Mouse (Mus musculus) small intestine, adult 10 weeks (tissue): ENCODE measurements around the gene Tmprss15. TPM values are rescaled to one million over a fixed set of nuclear protein-coding genes. Genes with fewer than 3 reads are reported as not detected.

Experiments
- polyA plus RNA-seq: library from polyadenylated mRNA; stranded (reverse); fragments of 350-450 nt; fragmentation: Illumina TruSeq; extraction: RNeasy Lipid Tissue Mini Kit (QIAGEN cat#74804); gene quantifications from one replicate; pipeline ENCODE4 v1.2.3, GENCODE M21; 2014; ENCODE audit warnings: low replicate concordance

Gene Tmprss15
- 289 TPM for polyA plus RNA-seq

DNA sequence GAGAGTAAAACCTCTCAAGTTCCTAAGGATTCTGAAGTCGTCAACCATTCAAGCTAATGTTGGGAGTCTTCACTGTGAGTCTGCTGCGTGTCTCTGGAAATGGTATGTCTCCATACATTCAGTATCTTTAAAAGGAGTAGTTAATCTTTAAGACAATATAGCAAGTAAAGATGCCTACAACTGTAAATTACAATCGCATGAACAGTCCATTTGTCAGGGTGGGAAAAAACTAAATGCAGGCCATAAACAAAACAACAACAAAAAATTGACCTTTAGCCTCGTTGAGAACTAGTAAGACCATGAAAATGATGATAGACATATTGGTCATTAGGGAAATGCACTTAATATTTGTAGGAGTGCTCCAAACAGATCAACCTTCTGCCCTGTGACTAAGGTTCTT lies at the start of gene Tmprss15:
Tmprss15 (minus strand) TSS at position 101 of the 400 bp plus-strand sequence.

DNA sequence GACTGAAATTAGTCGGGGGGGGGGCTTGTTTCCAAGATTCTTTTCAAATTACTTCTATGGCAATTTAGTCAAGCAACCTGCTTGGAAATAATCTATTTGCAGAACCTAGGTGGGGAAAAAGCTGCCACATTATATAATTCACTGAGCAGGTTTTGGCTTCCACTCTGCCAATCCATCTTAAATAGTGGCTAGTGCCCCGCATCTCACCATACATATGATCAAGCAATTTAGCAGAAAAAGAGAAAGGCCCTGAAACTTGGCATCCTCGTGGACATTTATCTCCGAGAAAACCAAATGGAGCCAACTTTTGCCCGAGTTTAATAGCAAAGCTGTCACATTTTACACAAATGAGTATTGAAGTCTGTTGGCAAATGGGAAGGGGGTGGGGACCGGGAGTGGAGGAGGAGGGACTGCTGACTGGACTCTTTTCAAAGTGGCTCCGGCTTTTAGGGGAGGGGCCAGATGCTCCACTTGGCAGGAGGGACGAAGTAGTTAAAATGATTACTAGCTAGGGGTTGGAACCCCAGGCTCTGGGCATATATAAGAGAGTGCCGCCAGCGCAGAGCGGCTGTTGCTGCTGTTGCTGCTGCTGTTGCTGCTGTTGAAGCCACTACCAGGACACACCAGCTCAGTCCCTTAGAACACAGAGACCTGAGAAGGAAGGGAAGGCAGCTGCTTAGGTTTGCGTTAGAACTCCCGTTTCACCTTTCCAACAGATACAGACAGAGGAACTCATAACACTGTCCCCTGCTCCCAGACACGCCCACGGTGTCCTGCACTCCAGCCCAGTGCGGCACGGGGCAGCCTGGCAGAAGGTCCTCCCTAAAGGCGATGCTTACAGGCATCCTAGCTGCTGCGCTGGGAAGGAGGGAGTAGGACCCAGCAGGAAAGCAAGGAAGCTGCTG lies 160.3 kb downstream of the Tmprss15 start, which contains the start of gene Chodl:
Chodl (plus strand) TSS at position 567 of the 905 bp plus-strand sequence.

Other genes with a start within 250 kb of the Tmprss15 start
- 9.9 TPM for gene Chodl, start 160.1 kb downstream of the Tmprss15 start, polyA plus RNA-seq